ENCODE assay signal across 13 mouse cellular contexts in the genomic region with DNA sequence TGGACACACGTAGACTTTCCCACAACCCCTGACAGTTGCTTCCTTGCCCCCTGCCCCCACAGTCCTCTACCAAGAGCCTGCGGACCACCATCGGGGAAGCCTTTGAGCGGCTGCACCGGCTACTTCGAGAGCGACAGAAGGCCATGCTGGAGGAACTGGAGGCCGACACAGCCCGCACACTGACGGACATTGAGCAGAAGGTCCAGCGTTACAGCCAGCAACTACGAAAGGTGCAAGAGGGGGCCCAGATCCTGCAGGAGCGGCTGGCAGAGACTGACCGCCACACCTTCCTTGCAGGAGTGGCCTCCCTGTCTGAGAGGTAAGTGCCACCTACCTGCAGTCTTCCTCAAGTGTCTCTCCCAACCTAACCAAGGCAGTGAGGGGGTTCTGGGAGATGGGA. TPM values are rescaled to one million over a fixed set of nuclear protein-coding genes. Genes with fewer than 3 reads are reported as not detected.
A peak's percentile ranks its signal among the peaks of the same experiment; 100 is the strongest.
DNase-seq lines count a peak whose midpoint lies in the region; ATAC-seq lines count a peak whose summit lies in the region.
"Had no signal": no experiment of that assay in that cellular context is flagged by ENCODE, and none has a peak within 500 bp of the region (broad histone marks: within the 10 kb centered on the region; RNA-seq: fewer than 3 reads in every experiment).

No protein-coding gene starts in this region.

- DNase-seq in intestine, embryonic 14.5 days (ENCODE audit: low spot score), result no peak
- no peak for DNase-seq in thymus, postnatal 14 days
- DNase-seq: adrenal gland, postnatal 25 days; heart, adult 2 months; kidney, postnatal 25 days; liver, postnatal 0 days; thymus, postnatal 25 days had no signal

- ATAC-seq in intestine, embryonic 14.5 days (replicated peaks; ENCODE audit: low FRiP score, low TSS enrichment, low read depth), result no peak
- ATAC-seq in intestine, embryonic 15.5 days, result no peak
- ATAC-seq in embryonic facial prominence, embryonic 15.5 days (ENCODE audit: insufficient number of reproducible peaks, low FRiP score, low TSS enrichment, low read depth), result no peak
- ATAC-seq in hindbrain, embryonic 16.5 days, result no peak
- ATAC-seq in neural tube, embryonic 13.5 days (ENCODE audit: low read depth), result no peak
- ATAC-seq in erythroid progenitor cell, adult 5-6 weeks (replicated peaks; ENCODE audit: low FRiP score, poor library complexity, severe bottlenecking), result no peak
- ATAC-seq: liver, postnatal 0 days had no signal

- no peaks in the 10 kb centered on the region for H3K9me3 ChIP-seq in intestine, embryonic 14.5 days (ENCODE audit: control insufficient read depth, low read length)
- H3K9me3 ChIP-seq in intestine, embryonic 15.5 days, result no peaks in the 10 kb centered on the region
- no peaks in the 10 kb centered on the region for H3K9me3 ChIP-seq in embryonic facial prominence, embryonic 15.5 days (replicated peaks)
- no peaks in the 10 kb centered on the region for H3K9me3 ChIP-seq in hindbrain, embryonic 16.5 days (ENCODE audit: control insufficient read depth, low read length)
- H3K9me3 ChIP-seq in neural tube, embryonic 13.5 days, result no peaks in the 10 kb centered on the region

- H3K9ac ChIP-seq in intestine, embryonic 14.5 days (ENCODE audit: low read length), result no peak overlapping the region
- no peak overlapping the region for H3K9ac ChIP-seq in intestine, embryonic 15.5 days
- no peak overlapping the region for H3K9ac ChIP-seq in embryonic facial prominence, embryonic 15.5 days
- H3K9ac ChIP-seq in hindbrain, embryonic 16.5 days (ENCODE audit: low read depth, low read length), result no peak overlapping the region
- peak overlapping the region; percentile 22; the same call in 1 of the 2 replicates for H3K9ac ChIP-seq in neural tube, embryonic 13.5 days
- H3K9ac ChIP-seq: liver, postnatal 0 days had no signal

- no peak overlapping the region for H3K4me3 ChIP-seq in intestine, embryonic 14.5 days (ENCODE audit: low read depth, low read length)
- H3K4me3 ChIP-seq in intestine, embryonic 15.5 days (replicated peaks), result no peak overlapping the region
- H3K4me3 ChIP-seq in embryonic facial prominence, embryonic 15.5 days (replicated peaks), result no peak overlapping the region
- no peak overlapping the region for H3K4me3 ChIP-seq in hindbrain, embryonic 16.5 days (ENCODE audit: low read length)
- H3K4me3 ChIP-seq in neural tube, embryonic 13.5 days, result no peak overlapping the region
- H3K4me3 ChIP-seq: heart, adult 2 months had no signal

- H3K27me3 ChIP-seq in intestine, embryonic 14.5 days (replicated peaks; ENCODE audit: control insufficient read depth, insufficient read depth, low read length), result no peaks in the 10 kb centered on the region
- H3K27me3 ChIP-seq in intestine, embryonic 15.5 days (replicated peaks), result no peaks in the 10 kb centered on the region
- H3K27me3 ChIP-seq in embryonic facial prominence, embryonic 15.5 days, result no peaks in the 10 kb centered on the region
- H3K27me3 ChIP-seq in hindbrain, embryonic 16.5 days (replicated peaks; ENCODE audit: control insufficient read depth, insufficient read depth, low read length), result no peaks in the 10 kb centered on the region
- H3K27me3 ChIP-seq in neural tube, embryonic 13.5 days, result no peaks in the 10 kb centered on the region
- H3K27me3 ChIP-seq: CH12.LX had no signal

- H3K27ac ChIP-seq in intestine, embryonic 14.5 days (ENCODE audit: low read depth), result 0 out of 2 replicates have a peak overlapping the region, but pooled peaks have one; percentile 95
- no peak overlapping the region for H3K27ac ChIP-seq in intestine, embryonic 15.5 days
- H3K27ac ChIP-seq in embryonic facial prominence, embryonic 15.5 days (replicated peaks), result peak overlapping the region; percentile 90
- peak overlapping the region; percentile 86; the same call in 1 of the 2 replicates for H3K27ac ChIP-seq in hindbrain, embryonic 16.5 days (ENCODE audit: low read depth, low read length)
- H3K27ac ChIP-seq in neural tube, embryonic 13.5 days (replicated peaks), result peak overlapping the region; percentile 97
- H3K27ac ChIP-seq: heart, adult 2 months had no signal

- peaks cover 39% of the 10 kb centered on the region for H3K4me1 ChIP-seq in intestine, embryonic 14.5 days (replicated peaks; ENCODE audit: control insufficient read depth, insufficient read depth, low read length)
- peaks cover 39% of the 10 kb centered on the region for H3K4me1 ChIP-seq in intestine, embryonic 15.5 days (replicated peaks)
- peaks cover 43% of the 10 kb centered on the region for H3K4me1 ChIP-seq in embryonic facial prominence, embryonic 15.5 days
- H3K4me1 ChIP-seq in hindbrain, embryonic 16.5 days (ENCODE audit: control insufficient read depth, insufficient read depth, low read depth, low read length), result peaks cover 23% of the 10 kb centered on the region
- H3K4me1 ChIP-seq in neural tube, embryonic 13.5 days (replicated peaks), result peaks cover 55% of the 10 kb centered on the region

- H3K36me3 ChIP-seq in intestine, embryonic 14.5 days (ENCODE audit: control insufficient read depth, insufficient read depth, low read length), result peaks cover 12% of the 10 kb centered on the region; the same call in 1 of the 2 replicates
- H3K36me3 ChIP-seq in intestine, embryonic 15.5 days, result 0 out of 2 replicates have a peak, but pooled peaks cover 2% of the 10 kb centered on the region
- H3K36me3 ChIP-seq in embryonic facial prominence, embryonic 15.5 days, result peaks cover 18% of the 10 kb centered on the region
- H3K36me3 ChIP-seq in hindbrain, embryonic 16.5 days (ENCODE audit: control insufficient read depth, insufficient read depth, low read length), result peaks cover 15% of the 10 kb centered on the region
- H3K36me3 ChIP-seq in neural tube, embryonic 13.5 days, result peaks cover 44% of the 10 kb centered on the region

- H3K4me2 ChIP-seq in intestine, embryonic 14.5 days (ENCODE audit: low read length), result no peak overlapping the region
- no peak overlapping the region for H3K4me2 ChIP-seq in intestine, embryonic 15.5 days (replicated peaks)
- H3K4me2 ChIP-seq in embryonic facial prominence, embryonic 15.5 days (replicated peaks), result no peak overlapping the region
- H3K4me2 ChIP-seq in hindbrain, embryonic 16.5 days (ENCODE audit: low read length), result no peak overlapping the region
- no peak overlapping the region for H3K4me2 ChIP-seq in neural tube, embryonic 13.5 days

- 79% methylated on average over 14 of the region's 14 CpGs for WGBS in intestine, embryonic 14.5 days
- 83% methylated on average over 14 of the region's 14 CpGs for WGBS in intestine, embryonic 15.5 days
- WGBS in embryonic facial prominence, embryonic 15.5 days, result 83% methylated on average over 14 of the region's 14 CpGs
- 79% methylated on average over 14 of the region's 14 CpGs for WGBS in hindbrain, embryonic 16.5 days
- 79% methylated on average over 14 of the region's 14 CpGs for WGBS in neural tube, embryonic 13.5 days

RNA-seq across cellular contexts. Expression of gene Trim62, which starts 17.1 kb away (rescaled TPM):
- 6.5 and 6.6 TPM in 2 replicates for polyA plus RNA-seq in intestine, embryonic 14.5 days (2014; fragmentation: Nextera tagmentation; extraction: Ambion mirVana)
- polyA plus RNA-seq in intestine, embryonic 15.5 days (2015; fragmentation: Nextera tagmentation; extraction: Ambion mirVana), result 3.5 and 3.8 TPM in 2 replicates
- 9.1 and 10.6 TPM in 2 replicates for polyA plus RNA-seq in embryonic facial prominence, embryonic 15.5 days (2015; fragmentation: Nextera tagmentation; extraction: Ambion mirVana)
- 23.8 and 25.1 TPM in 2 replicates for polyA plus RNA-seq in hindbrain, embryonic 16.5 days (2015; fragmentation: Nextera tagmentation; extraction: Ambion mirVana)
- polyA plus RNA-seq in neural tube, embryonic 13.5 days (2015; fragmentation: Nextera tagmentation; extraction: Ambion mirVana), result 21.4 and 23.4 TPM in 2 replicates
- total RNA-seq in erythroid progenitor cell, adult 5-6 weeks (2015; ENCODE audit: low replicate concordance), result 0.36 TPM in 1 of 2 replicates, not detected in the other
- total RNA-seq in erythroid progenitor cell, adult 5-6 weeks (2017; ENCODE audit: low replicate concordance), result 0.90 TPM in 1 of 2 replicates, not detected in the other
